Mouse (Mus musculus) spleen, adult 12 weeks (tissue): ENCODE results near the gene Nab2.

Experiments used
- DNase-seq: peaks from one replicate; pipeline ENCODE4 v3.0.0; 2022; ENCODE audit warnings: low spot score

Gene Nab2

GRCm38 (mm10) chr10:127643553-127644238, 24.7 kb downstream of the Nab2 start:
- peak; percentile 70 for DNase-seq

GRCm38 (mm10) chr10:127642772-127643552, 25.4 kb downstream of the Nab2 start, which contains the start of gene Stat6:
Stat6 (plus strand) TSS chr10:127642986.
- peak; percentile 76 for DNase-seq

- DNase-seq: peak; percentile 80
Measured at GRCm38 (mm10) chr10:127641861-127642771, 26.3 kb downstream of the Nab2 start.

- no peak for DNase-seq
Measured at GRCm38 (mm10) chr10:127640421-127640820, 27.9 kb downstream of the Nab2 start.

GRCm38 (mm10) chr10:127632668-127633271, 35.6 kb downstream of the Nab2 start:
- no peak for DNase-seq

GRCm38 (mm10) chr10:127631261-127632214, 36.8 kb downstream of the Nab2 start:
- DNase-seq: no peak

DNA sequence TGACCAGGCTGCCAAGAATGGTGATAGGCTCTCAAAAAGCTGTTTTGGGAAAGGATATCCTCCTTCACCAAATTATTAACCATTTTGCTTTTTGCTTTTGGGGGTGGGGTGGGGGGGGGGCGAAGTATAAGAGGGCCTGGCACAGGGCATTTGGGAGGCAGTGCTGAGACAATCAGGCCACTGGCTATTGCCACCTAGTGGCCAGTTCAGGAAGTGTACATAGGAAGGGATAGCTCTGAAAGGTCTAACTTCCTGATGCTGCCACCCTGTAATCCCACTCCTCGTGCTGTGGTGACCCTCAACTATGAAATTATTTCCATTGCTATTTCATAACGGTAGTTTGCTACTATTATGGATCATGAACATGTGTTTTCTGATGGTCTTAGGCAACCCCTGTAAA, 41.9 kb downstream of the Nab2 start:
- DNase-seq: no peak

DNA sequence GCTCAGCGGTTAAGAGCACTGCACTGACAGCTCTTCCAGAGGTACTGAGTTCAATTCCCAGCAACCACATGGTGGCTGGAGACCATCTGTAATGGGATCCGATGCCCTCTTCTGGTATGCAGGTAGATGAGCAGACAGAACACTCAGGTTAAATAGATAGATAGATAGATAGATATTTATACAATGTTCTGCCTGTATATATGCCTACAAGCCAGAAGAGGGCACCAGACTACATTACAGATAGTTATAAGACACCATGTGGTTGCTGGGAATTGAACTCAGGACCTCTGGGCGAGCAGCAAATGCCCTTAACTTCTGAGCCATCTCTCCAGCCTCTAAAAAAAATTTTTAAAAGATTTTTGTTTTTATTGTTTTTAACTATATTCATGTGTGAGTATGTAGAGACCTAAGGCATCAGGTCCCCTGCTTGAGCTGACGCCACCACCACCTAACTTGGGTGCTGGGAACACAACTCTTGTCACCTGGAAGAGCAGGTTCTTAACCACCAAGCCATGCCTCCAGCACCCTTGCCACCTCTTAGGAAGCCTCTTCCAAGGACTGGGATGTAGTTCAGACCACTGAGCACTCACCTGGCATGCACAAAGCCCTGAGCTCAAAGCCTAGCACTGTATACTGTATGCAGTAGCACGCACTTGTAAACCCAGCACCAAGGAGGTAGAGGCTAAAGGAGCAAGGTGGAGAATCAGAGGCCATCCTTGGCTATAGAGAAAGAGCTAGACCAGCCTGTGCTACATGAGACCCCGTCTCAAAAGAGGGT, 44.7 kb downstream of the Nab2 start:
- no peak for DNase-seq

DNA sequence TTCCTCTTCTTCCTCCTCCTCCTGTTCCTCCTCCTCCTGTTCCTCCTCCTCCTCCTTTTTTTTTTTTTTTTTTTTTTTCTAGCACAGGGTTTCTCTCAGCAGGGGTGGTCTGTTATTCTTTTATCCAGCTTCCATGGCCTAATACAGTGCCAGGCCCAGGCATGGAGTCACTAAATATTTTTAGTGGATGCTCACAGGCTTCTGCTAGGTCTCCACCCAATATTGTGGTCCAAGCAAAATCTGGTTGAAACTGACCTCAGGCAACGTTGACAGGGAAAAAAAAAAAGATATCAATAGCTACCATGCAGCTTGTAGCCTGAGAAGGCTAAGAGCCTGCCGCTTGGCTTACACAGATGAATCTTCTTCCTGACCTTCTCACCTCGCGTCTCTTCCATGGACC, 45.7 kb downstream of the Nab2 start:
- DNase-seq: no peak

GRCm38 (mm10) chr10:127622057-127622392, 46.3 kb downstream of the Nab2 start:
- no peak for DNase-seq

DNA sequence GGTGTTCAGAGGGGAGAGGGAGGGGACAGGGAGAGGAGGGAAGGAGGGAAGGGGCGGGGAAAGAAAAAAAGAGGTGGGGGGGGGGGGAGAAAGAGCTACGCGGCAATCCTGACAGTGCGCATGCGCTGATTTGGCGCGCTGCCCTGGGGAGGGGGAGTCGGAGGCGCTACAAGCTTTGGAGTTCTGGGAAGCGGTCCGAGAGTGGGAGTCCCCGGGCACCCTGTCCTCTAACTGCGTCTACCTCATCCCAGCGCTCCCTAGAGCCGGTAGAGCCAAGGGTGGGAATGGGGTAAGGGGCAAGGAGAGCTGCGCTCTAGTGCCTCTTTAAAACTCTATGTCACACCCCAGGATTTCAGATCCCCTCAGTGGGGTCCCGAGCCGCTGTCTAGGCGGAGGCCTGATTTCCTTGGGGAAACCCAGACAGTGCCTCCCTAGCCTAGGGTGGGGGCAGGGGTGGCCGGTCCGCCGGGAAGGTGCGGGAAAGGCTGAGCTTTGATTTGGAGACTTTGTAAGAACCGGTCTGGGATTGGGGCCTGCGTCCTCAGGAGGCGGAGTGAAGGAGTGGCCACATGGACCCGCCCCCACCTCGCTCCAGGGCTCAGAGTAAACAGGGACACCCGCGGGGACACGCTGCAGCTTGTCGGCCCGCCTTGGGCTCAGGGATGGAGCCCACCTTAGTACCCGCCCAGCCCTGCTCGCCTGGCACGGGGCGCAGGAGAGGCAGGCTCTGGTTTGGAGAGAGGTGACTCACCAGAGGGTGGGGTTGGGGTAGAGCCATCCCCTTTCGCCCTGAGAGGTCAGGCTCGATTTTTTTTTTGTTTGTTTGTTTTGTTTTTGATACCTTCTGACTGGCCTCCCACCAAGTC, 46.9 kb downstream of the Nab2 start:
- DNase-seq: no peak

DNA sequence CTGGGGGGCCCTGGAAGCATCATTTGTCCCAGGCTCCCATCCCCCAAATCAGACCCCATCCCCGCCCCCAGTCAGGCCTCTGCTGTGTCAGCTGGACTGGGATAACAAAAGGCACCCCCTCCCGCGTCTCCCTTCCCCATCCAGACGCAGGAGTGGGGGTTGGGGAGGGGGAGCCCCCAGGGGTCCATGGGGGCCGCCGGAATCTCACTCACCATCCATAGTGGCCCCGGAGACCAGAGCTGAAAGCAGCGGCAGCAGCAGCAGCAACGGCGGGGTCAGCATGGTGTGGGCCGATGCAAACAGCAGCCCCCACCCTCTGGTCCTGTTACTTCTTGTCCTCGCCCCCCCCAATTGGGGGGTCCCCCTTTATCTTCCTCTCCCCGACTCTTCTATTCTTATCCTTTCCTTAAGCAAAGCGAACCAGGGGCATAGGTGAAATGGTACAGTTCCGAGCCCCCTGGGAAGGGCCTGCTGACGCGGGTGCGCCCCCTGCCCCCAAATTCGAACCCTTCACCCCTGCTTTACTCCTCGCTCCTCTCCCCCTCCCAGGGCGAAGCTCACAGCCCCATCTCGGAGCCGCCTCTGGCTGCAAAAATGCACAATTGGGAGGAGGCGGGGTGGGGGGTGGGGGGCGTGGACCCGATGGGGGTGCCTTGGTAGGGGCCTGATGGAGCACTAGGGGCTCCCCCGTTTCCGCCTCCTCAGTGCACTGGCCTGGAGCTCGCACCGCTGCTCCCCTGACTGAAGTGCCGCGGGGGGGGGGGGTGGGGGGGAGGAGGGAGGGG, 47.8 kb downstream of the Nab2 start, which contains the start of gene Lrp1:
TSS of gene Lrp1 (minus strand) at position 743 of the 785 bp plus-strand sequence.
- no peak for DNase-seq

- no peak for DNase-seq
Measured at GRCm38 (mm10) chr10:127619941-127620405, 48.4 kb downstream of the Nab2 start.

- DNase-seq: no peak
Measured at GRCm38 (mm10) chr10:127619119-127619721, 49.1 kb downstream of the Nab2 start.

- DNase-seq: no peak
Measured at GRCm38 (mm10) chr10:127618173-127618572, 50.2 kb downstream of the Nab2 start.

- no peak for DNase-seq
Measured at GRCm38 (mm10) chr10:127617294-127617693, 51.1 kb downstream of the Nab2 start.

- no peak for DNase-seq
Measured at GRCm38 (mm10) chr10:127616261-127616679, 52.1 kb downstream of the Nab2 start.

GRCm38 (mm10) chr10:127615591-127615990, 52.8 kb downstream of the Nab2 start:
- no peak for DNase-seq
